Mouse (Mus musculus) ovary, postnatal 14 days (tissue): ENCODE measurements at regions not wholly inside any gene's neighbourhood (a gene's known extent, or its start where the extent isn't known, plus 50 kb on each side); places are given as distances from the start of the nearest gene placed in this dataset.

Experiments
- DNase-seq: peaks from one replicate; pipeline ENCODE4 v3.0.0; 2022; ENCODE audit warnings: low spot score

GRCm38 (mm10) chr5:108903134-108903923 is 50.9 kb upstream of the Vmn2r9 start:
- DNase-seq: peak; percentile 4
